Mouse (Mus musculus) testis, postnatal 14 days (tissue): Measurements from ENCODE around the gene Spn.
"Not testable (repeated sequence)": the region's sequence is repeated elsewhere in the genome, so short reads cannot be mapped to it uniquely, and the experiment has no call there.

Experiments
- DNase-seq: peaks from one replicate; pipeline ENCODE4 v3.0.0; 2021; ENCODE audit warnings: low spot score

The Spn gene

GRCm38 (mm10) chr7:127137262-127138017, at the start of gene Spn:
Spn (minus strand) TSS chr7:127137823.
- no peak for DNase-seq

DNA sequence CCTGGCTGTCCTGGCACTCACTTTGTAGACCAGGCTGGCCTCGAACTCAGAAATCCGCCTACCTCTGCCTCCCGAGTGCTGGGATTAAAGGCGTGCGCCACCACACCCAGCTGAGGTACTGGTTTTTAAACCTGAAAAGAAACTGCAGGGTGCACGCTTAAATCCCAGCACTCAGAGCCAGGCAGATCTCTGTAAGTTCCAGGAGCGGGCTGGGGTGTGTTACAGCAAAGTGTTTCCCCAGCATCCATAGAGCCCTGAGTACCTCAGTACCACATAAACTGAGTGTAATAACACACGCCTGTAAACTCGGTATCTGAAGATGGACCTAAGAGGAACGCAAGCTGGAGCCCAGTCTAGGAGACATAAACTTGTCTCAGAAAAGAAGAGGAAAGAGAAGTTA, 49.7 kb upstream of the Spn start:
- no peak for DNase-seq

DNA sequence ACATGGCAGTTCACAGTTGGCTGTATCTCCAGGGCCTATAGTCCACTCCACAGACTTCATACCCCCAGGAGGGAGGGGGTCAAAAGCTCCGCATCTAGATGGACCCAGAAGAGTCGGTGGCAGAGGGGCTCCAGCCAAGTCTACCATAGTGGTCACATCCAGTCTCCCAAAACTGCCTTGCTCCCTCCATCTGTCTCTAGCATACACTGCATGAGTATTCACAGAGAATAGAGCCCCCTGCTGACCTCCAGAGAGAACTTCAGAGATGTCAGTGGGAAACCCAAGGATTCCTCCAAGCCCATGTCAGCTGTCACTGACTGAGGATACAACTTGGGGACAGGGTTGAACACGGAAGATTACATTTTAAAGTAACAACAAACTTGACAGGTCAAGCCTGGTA, 48.0 kb upstream of the Spn start:
- no peak for DNase-seq

GRCm38 (mm10) chr7:127184720-127185119, 47.1 kb upstream of the Spn start:
- DNase-seq: no peak

GRCm38 (mm10) chr7:127183828-127184227, 46.2 kb upstream of the Spn start:
- no peak for DNase-seq

- DNase-seq: no peak
These were observed 45.7 kb upstream of the Spn start for GRCm38 (mm10) chr7:127183345-127183744.

DNA sequence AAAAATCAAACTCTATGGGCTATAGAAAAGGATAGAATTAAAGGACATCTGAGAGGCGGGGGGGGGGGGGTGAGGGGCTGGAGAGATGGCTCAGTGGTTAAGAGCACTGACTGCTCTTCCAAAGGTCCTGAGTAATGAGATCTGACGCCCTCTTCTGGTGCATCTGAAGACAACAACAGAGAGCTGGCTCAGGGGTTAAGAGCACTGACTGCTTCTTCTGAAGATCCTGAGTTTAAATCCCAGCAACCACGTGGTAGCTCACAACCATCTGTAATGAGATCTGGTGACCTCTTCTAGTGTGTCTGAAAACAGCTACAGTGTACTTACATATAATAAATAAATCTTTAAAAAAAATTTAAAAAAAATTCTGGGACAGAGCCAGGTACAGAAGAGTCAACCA, 44.1 kb upstream of the Spn start:
- DNase-seq: not testable (repeated sequence)

DNA sequence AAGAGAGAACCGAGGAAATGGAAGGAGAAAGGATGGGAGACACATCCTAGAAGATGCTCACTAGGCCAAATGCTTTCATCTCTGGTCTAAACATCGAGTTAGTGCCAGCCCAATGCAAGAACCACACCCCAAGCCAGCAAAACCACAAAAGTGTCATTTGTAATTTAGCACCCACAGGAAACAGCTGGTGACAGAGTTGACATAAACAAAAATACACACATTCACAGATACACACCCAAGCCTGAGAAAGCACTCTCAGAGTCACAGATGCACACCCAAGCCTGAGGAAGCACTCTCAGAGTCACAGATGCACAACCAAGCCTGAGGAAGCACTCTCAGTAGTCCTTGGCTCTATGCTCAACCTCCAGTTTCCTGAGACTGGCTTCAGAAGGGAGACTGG, 43.2 kb upstream of the Spn start:
- no peak for DNase-seq

GRCm38 (mm10) chr7:127176937-127177336, 39.3 kb upstream of the Spn start:
- DNase-seq: no peak

DNA sequence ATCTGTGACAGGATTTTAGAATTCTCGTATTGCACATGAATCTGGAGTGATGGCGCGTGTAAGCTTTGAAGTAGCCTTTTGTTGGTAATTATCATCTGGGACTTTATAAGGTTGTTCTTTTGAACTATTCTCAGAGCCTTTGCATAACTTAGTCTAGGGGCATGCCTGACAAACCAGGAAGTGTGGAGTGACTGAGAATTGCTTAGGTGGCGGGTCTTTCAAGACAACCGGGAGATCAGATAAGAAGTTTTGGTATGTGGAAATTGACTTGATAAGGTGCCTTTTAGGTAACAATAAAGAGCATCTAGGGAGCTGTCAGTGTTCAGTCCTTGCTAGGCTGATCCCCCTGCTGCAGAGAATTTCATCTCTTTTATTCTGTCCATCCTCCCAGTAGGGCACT, 28.9 kb upstream of the Spn start:
- DNase-seq: no peak

DNA sequence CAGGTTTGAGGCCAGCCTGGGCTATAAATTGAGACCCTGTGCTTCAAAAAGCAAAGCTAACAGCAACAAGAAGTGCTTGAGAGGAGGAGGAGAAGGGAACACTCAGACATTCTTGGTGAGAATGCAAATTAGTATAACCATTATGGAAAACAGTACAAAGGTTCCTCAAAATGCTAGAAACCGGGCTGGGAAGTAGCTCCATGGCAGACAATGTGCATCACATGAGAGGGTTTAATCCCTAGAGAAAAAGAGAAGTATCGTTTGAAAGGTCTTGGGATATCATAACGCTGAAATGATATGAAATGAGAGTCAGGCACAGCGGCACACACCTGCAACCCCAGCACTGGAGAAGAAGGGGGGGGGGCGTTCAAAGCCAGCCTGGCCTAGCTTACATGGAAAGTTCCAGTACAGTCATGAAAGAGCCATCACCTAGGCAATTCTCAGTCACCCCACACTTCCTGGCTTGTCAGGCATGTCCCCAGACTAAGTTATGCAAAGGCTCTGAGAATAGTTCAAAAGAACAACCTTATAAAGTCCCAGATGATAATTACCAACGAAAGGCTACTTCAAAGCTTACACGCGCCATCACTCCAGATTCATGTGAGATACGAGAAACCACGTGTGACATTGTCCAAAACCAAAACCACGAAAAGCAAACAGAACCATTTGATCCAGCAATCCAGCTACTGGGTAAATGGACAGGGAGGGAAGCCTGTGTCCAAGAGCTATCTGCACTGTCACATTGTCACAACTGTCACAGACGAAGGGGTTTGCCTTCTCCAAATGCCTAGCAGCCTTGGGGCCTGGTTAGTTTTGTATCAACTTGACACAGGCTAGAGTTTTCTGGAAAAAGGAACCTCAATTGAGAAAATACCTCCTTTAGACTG, 28.2 kb upstream of the Spn start:
- no peak for DNase-seq

GRCm38 (mm10) chr7:127164002-127164401, 26.4 kb upstream of the Spn start:
- DNase-seq: no peak

DNA sequence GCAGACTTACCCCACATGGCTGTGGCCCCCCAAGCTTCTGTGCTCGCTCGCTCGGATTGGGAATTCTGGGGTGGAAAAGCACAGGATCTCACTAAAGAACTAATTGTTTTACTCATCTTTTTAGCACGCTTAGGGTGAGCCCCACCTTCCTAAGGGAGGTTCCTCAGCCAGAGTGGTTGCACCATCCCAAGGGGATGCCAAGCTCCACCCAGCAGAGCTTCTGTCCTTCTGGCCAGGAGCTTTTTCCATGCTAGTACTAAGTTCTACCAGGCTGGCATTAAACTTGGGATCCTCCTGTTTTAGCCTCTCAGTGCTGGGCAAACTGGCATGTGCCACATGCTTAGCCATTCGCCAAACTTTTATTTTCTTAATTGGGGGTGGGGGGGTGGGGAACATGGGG, 24.9 kb upstream of the Spn start:
- no peak for DNase-seq

- DNase-seq: no peak
These were observed 19.9 kb upstream of the Spn start for GRCm38 (mm10) chr7:127157548-127157947.

GRCm38 (mm10) chr7:127153477-127153876, 15.9 kb upstream of the Spn start:
- no peak for DNase-seq

DNA sequence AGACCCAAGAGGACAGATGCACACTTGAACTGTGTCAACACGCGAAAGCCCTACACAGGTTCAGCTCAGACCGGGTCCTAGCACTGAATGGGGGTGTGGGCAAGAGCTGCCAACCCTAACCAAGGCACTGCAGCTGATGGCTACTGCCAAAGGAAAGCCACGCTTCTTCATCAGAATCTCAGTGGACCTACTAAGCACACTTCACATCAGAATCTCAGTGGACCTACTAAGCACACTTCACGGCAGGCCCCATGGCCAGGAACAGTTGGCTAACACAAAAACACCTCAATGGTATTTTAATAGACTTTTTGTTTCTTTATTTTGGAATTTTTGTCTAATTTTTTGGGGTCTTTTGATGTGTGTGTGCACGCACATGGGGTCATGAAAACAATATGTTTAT, 14.8 kb upstream of the Spn start:
- no peak for DNase-seq

DNA sequence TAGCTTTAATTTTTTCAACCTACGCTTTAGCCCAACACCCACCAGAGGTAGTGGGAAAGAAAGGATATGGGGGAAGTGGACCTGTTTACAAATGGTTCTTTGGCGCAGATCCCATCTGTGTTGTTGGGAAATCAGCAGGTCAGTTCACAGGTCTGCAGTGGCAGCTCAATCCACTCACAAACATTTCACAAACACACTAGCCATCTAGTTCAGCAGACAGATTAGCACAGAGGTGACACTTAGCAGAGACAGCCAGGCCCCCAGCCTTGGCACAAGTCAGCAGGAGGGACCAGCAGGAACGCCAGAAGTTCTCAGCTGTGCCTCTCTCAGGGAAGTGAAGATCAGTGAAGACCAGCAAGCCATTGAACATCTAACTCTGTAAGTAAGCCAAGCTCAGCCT, 10.3 kb upstream of the Spn start:
- DNase-seq: no peak

DNA sequence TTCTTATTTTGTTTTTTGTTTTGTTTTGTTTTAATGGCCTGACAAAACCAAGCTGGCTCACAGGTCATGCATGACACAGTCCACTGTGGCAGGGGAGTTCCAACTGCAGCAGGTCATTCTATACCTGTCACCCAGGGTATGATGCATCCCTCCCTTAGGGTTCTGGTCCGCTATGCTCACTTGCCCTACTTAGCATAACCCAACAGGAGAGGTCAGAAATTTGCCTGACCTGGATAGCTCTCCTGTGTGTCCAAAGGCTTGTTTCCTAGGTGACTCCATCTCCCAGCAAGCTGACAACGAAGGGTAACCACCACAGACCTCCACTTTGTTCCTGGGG, 8.6 kb upstream of the Spn start:
- DNase-seq: no peak

- DNase-seq: no peak
These were observed 8.0 kb upstream of the Spn start for GRCm38 (mm10) chr7:127145387-127146266.

DNA sequence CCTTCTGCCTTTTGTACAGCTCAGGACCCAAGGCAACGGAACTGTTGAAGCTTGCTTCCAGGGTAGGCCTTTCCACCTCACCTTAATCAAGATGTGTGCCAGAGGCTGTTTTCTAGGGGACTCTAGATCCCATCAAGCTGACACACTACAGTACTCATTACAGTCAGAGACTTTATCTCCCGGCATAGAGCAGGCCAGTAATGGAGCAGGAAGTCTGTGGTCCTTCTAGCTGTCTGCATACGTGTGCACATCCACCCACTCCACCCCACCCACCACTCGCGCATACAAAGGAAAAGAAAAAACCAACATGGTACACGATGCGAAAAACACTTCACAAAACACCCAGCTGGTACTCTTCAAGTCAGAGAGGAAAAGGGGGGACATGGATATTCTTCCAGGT, 6.8 kb upstream of the Spn start:
- no peak for DNase-seq

DNA sequence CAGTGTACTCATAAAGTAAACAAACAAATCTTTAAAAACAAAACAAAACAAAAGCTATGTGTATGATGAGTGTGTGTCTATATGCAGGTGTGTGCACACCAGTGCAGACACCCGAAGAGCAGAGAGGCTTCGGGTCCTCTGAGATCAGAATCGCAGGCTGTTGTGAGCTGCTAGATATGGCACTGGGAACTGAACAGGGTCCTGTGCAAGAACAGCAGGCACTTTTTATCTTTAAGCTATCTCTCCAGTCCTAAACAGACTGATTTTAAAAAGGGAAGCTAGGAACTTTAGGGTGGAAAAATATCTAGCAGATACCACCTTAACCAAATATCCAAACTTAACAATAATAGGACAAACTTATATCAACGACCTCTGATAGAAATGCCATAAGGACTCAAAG, 5.0 kb upstream of the Spn start:
- no peak for DNase-seq

DNA sequence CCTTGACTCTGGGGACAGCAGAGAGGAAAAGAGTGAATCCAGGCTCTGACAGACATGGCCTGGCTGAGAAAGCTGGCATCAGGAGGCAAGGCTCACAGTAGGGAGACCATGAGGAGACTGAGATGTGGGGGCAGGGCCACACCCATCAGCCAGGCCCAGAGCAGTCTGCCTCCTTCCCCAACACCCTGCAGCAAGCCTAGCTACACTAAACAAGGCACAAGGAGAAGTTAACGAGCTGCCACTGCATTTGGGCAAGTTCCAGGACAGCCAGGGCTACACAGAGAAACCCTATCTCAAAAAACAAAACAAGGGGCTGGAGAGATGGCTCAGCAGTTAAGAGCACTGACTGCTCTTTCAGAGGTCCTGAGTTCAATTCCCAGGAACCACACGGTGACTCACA, 4.6 kb upstream of the Spn start:
- DNase-seq: no peak
